Mouse (Mus musculus) right cerebral cortex, postnatal 25 days (tissue): ENCODE measurements around the gene Kdf1.

ENCODE experiments used
- DNase-seq: peaks from one replicate; pipeline ENCODE4 v3.0.0; 2022

Gene Kdf1

DNA sequence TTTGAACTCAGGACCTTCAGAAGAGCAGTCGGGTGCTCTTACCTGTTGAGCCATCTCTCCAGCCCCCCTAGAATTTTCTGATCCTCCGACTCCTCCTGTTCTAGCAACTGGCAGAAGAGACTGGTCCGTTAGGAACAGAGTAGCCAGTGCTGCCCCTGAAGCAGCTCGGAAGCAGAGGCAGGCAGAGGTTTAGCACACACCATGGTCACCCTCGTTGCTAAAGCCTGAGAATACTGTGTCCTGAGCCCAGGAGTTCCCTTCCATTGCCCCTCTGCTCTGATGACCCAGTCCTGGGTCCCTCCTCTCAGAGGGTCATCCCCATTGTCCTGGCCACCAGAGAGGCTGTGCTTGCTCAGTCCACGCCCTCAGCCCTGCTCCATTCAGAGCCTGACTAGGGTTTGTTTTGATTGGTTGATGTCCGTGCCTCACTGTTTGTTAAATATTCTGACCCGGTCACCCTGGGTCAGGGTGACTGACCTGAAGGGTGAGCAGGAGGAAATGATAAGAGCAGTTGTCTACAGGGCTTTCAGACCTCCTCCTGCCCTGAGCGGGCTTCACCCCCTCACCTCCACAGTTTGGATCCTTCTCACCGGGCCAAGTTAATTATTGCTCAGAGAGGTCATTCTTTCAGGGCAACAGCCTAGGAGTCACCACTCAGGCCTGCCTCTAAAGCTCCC, 38.4 kb downstream of the Kdf1 start:
- no peak for DNase-seq

DNA sequence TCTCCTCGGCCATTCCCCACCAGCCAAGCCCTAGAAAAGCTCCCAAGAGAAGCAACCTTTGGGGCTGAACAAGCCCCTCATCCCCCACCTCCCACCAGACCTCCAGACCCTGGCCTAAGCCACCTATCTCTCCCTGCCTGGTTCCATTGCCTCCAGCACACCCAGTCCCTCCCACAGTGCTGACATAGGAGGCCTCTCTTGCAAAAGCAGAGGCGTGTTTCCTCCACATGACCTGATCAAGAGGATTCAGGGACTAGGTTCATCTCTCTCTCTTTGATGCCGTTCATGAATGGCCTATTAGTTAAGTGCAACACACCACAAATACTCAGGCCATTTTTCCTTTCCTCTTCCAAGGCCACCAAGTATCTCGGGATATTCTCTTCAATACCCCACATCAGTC, 41.1 kb downstream of the Kdf1 start:
- no peak for DNase-seq

DNA sequence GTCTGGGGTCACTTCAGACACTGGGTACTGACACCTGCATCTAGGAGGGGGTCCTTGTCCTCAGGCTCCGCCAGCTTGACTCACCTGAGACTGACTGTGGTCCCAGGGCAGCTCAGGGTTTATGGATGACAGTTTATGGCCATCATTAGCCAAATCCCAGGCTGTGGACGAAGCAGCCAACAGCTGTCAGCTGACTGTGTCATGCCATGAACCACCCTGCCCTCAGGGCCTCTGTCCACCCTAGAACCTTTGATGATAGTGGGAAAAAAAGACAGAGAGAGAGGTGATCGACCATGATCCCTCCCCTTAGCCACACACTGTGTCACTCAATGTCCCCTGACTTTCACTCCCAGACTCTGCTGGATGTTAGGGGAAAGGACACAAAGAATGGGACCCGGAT, 42.9 kb downstream of the Kdf1 start:
- no peak for DNase-seq

DNA sequence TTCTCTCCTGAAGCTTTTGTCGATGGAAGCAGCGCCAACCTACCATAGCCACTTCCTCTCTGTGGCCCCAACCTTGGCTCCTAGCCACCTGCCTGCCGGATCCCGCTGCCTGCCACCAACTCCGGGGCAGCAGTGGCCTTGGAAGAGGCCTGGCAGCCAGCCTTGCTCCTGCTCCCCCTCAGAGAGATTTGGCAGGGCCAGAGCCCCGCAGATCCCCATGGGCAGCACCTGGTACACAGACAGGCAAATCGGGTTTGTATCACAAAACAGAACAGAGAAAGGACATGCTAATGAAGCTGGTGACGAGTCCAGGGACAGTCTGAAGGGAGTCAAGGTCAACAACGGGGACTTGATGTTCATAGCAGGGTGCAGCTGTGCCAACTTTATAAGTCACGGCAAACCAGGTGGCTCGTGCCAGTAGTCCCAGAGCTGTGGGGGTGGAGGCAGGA, 44.4 kb downstream of the Kdf1 start:
- DNase-seq: no peak

DNA sequence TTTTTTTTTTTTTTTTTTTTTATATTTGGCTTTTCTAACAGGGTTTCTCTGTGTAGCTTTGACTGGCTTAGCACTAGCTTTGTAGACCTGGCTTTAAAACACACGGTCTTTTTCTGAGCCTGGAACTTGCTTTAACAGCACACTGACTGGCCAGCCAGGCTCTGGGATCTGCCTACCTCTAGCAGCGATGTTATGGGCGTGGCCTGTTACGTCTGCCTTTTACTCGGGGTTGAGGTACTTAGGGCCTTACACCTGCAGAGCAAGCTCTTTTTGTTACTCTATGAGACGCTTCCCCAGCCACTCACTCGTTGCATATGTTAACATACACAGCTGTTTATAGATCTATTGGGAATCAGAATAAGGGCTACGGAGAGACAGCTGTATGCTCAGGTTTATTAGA, 48.5 kb downstream of the Kdf1 start:
- DNase-seq: no peak

DNA sequence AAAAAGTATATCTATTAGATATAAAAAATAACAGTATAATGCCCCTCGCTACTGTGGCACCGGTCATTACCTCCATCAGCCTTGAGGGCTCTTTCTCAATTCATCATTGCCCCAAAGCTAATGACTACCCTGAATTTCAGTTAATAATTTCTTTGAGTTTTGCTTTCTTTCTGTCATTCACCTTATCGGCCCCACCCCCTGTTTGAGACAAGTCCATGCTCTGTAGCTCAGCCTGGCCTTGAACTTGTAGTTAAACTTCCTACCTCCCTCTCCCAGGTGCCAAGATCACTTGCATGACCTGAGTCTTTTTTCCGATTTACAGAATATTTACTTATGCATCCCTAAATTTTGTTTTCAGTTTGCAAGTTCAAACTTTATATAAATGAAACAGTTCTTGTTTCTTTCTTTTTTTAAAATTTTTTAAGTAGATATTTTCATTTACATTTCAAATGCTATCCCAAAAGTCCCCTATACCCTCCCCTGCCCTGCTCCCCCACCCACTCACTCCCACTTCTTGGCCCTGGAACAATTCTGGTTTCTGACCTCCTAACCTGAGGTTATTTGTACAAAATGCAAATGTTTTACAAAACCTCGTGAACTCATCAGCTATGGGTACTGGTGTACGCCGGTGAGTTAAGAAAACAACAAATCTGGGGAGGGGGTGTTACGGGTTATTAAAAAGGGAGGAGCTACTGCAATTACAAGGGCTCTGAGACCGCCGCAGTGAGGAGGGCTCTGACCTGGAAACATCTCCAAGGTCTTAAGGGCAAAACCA, 50.7 kb downstream of the Kdf1 start:
- no peak for DNase-seq

DNA sequence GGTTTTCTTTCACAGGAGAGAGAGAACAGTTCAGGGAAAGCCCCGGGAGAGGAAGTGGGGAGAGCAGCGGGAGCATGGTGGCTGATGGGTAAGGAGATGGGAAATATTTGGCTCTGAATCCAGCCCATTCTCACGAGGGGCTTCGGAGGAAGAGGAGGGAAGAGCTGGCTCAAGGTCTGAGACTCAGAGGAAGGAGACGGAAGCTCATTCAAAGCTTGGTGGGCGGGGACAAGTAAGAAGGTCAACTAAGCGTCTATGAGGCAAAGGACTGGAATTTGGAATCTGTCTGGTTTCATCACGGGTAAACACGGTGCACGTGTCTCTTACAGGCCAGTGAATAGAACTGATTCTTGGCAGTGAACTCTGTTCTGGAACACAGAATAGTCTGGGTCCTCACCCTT, 51.3 kb downstream of the Kdf1 start:
- DNase-seq: no peak

DNA sequence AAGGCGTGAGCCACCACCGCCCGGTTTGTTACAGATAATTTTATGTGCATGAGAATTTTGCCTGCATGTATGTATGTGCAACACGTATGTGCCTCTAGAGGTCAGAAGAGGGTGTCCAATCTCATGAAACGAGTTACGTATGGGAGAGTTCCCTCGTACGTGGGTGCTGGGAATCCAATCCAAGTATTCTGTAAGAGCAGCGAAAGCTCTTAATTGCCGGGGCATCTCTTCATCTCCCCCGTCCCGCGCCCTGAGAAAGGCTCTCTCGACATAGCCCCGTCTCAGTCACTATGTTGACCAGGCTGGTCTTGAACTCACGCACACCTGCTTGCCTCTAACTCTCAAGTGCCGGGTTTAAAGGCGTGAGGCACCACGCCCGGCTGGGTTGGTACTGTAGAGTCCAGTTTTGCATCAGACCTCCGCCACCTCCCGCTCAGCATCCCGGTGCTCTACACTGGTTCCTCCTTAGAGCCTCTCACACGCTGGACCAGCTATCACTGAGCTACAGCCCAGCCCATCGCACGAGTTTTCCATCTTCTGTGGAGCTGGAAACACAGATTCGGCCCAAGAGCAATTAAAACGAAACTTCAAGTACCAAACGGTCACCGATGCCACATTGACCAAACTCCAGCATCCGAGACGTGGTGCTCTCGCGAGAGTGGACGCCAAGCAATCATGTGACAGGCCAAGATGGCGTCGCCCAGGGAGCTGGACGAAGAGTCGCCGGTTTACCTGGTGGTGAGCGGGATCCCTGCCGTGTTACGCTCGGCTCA, 55.5 kb downstream of the Kdf1 start, which contains the start of gene Gpatch3:
TSS of gene Gpatch3 (plus strand) at position 676 of the 773 bp plus-strand sequence.
- peak; percentile 91 for DNase-seq

DNA sequence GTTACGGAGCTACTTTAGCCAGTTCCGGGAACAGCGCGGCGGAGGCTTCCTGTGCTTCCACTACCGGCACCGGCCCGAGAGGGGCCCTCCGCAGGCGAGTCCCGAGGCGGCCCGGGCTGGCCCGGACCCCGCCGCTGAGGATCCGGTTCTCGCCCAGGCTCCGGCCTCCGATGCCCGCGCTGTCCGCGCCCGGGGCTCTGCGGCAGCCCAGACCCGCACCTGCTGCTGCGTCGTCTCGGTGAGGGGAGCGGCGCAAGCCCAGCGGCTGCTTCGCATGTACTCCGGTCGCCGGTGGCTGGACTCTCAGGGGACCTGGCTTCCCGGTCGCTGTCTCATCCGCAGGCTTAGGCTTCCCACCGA, 56.1 kb downstream of the Kdf1 start:
- DNase-seq: no peak

DNA sequence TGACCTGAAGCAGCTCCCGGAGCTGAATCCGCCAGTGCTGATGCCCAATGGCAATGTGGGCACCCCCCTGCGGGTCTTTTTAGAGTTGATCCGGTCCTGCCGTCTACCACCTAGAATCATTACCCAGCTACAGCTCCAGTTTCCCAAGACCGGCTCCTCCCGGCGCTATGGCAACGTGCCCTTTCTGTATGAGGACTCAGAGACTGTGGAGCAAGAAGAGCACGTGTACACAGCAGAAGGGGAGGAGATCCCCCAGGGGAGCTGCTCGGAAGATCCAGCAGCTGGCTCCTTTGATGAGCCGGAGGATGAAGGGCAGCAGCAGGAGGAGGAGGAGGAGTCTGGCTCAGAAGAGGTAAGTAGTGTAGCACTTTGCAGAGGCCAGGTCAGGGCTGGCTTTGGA, 59.2 kb downstream of the Kdf1 start:
- no peak for DNase-seq
